Mouse (Mus musculus) MEL (cell line): ENCODE measurements around the gene Olfr196. TPM values are rescaled to one million over a fixed set of nuclear protein-coding genes. Genes with fewer than 3 reads are reported as not detected.

ENCODE experiments used
- polyA plus RNA-seq, 2 experiments: library from polyadenylated mRNA; stranded (reverse) in 1 of 2; unstranded in 1 of 2; fragments of >175 nt in 1 of 2; fragments of >200 nt in 1 of 2; gene quantifications; 2 replicates each; pipeline versions ENCODE4 v1.2.1 to v1.2.4; 2012; ENCODE audit warnings: low replicate concordance in 2 of 2, low read depth in 1 of 2; ENCODE audit not compliant: insufficient read length in 2 of 2, insufficient read depth in 1 of 2, missing spikeins in 1 of 2
- total RNA-seq: library from RNA; depleted of rRNA; stranded (reverse); fragments of 300-350 nt; gene quantifications from 2 replicates; pipeline ENCODE4 v1.2.3, GENCODE M21; 2012; rRNA removed

Olfr196 gene
- total and polyA plus RNA-seq, 3 experiments, result not detected

Other genes with a start within 250 kb of the Olfr196 start
- gene Olfr181, start 241.7 kb downstream of the Olfr196 start, total RNA-seq, result 0.12 TPM in 1 of 2 replicates, not detected in the other
- gene Olfr181, start 241.7 kb downstream of the Olfr196 start, polyA plus RNA-seq, result not detected
- gene Olfr180, start 241.1 kb downstream of the Olfr196 start, total RNA-seq, result 0.50 TPM in 1 of 2 replicates, not detected in the other
- 1 to 10 TPM in 1 of 2 experiments, not detected in 1; 1.1 TPM for gene Olfr180, start 241.1 kb downstream of the Olfr196 start, polyA plus RNA-seq
- gene Olfr183, start 175.1 kb downstream of the Olfr196 start, total RNA-seq, result 0.42 and 0.73 TPM in 2 replicates
- gene Olfr183, start 175.1 kb downstream of the Olfr196 start, polyA plus RNA-seq, result under 1 TPM in 1 of 2 experiments, not detected in 1; 0.49 TPM
- not detected in 2 replicates for gene Olfr186, start 140.2 kb downstream of the Olfr196 start, total RNA-seq
- gene Olfr186, start 140.2 kb downstream of the Olfr196 start, polyA plus RNA-seq, result under 1 TPM in 1 of 2 experiments, not detected in 1; 0.15 TPM
- not detected in 2 replicates for gene Olfr187, start 130.7 kb downstream of the Olfr196 start, total RNA-seq
- gene Olfr187, start 130.7 kb downstream of the Olfr196 start, polyA plus RNA-seq, result not detected
- gene Olfr190, start 92.4 kb downstream of the Olfr196 start, total RNA-seq, result not detected in 2 replicates
- not detected for gene Olfr190, start 92.4 kb downstream of the Olfr196 start, polyA plus RNA-seq
- not detected in 2 replicates for gene Olfr191, start 80.6 kb downstream of the Olfr196 start, total RNA-seq
- gene Olfr191, start 80.6 kb downstream of the Olfr196 start, polyA plus RNA-seq, result under 1 TPM in 1 of 2 experiments, not detected in 1; 0.01 TPM
- not detected in 2 replicates for gene Olfr193, start 58.6 kb downstream of the Olfr196 start, total RNA-seq
- gene Olfr193, start 58.6 kb downstream of the Olfr196 start, polyA plus RNA-seq, result not detected
- gene Olfr194, start 49.4 kb downstream of the Olfr196 start, total RNA-seq, result not detected in 2 replicates
- not detected for gene Olfr194, start 49.4 kb downstream of the Olfr196 start, polyA plus RNA-seq
- 0.15 TPM in 1 of 2 replicates, not detected in the other for gene Olfr195, start 23.4 kb downstream of the Olfr196 start, total RNA-seq
- not detected for gene Olfr195, start 23.4 kb downstream of the Olfr196 start, polyA plus RNA-seq
- not detected in 2 replicates for gene Olfr198, start 33.1 kb upstream of the Olfr196 start, total RNA-seq
- not detected for gene Olfr198, start 33.1 kb upstream of the Olfr196 start, polyA plus RNA-seq
- gene Olfr199, start 49.3 kb upstream of the Olfr196 start, total RNA-seq, result 0.08 and 0.16 TPM in 2 replicates
- under 1 TPM in 1 of 2 experiments, not detected in 1; 0.22 TPM for gene Olfr199, start 49.3 kb upstream of the Olfr196 start, polyA plus RNA-seq
- gene Olfr201, start 102.2 kb upstream of the Olfr196 start, total RNA-seq, result 0.08 TPM in 1 of 2 replicates, not detected in the other
- under 1 TPM in 1 of 2 experiments, not detected in 1; 0.03 TPM for gene Olfr201, start 102.2 kb upstream of the Olfr196 start, polyA plus RNA-seq
- gene Olfr202, start 116.3 kb upstream of the Olfr196 start, total RNA-seq, result not detected in 2 replicates
- gene Olfr202, start 116.3 kb upstream of the Olfr196 start, polyA plus RNA-seq, result not detected
- gene Olfr203, start 128.4 kb upstream of the Olfr196 start, total RNA-seq, result not detected in 2 replicates
- not detected for gene Olfr203, start 128.4 kb upstream of the Olfr196 start, polyA plus RNA-seq
- gene Olfr204, start 147.8 kb upstream of the Olfr196 start, total RNA-seq, result not detected in 2 replicates
- gene Olfr204, start 147.8 kb upstream of the Olfr196 start, polyA plus RNA-seq, result not detected
- not detected in 2 replicates for gene Olfr205, start 160.7 kb upstream of the Olfr196 start, total RNA-seq
- gene Olfr205, start 160.7 kb upstream of the Olfr196 start, polyA plus RNA-seq, result not detected
- not detected in 2 replicates for gene Olfr206, start 178.8 kb upstream of the Olfr196 start, total RNA-seq
- not detected for gene Olfr206, start 178.8 kb upstream of the Olfr196 start, polyA plus RNA-seq
- gene Olfr209, start 193.5 kb upstream of the Olfr196 start, total RNA-seq, result not detected in 2 replicates
- not detected for gene Olfr209, start 193.5 kb upstream of the Olfr196 start, polyA plus RNA-seq
- not detected in 2 replicates for gene Gabrr3, start 236.9 kb upstream of the Olfr196 start, total RNA-seq
- not detected for gene Gabrr3, start 236.9 kb upstream of the Olfr196 start, polyA plus RNA-seq